Mouse (Mus musculus) heart, adult 2 months (tissue): Measurements from ENCODE around the gene Cd200. TPM values are rescaled to one million over a fixed set of nuclear protein-coding genes. Genes with fewer than 3 reads are reported as not detected.
A peak's percentile ranks its signal among the peaks of the same experiment; 100 is the strongest.

Experiments
- DNase-seq, 2 experiments: peaks; one replicate each; pipeline ENCODE4 v3.0.0; 2021
- H3K27ac ChIP-seq: fragments of 200-600 bp; 2 replicates; pipeline ENCODE4 v1.8.1; 2022
- H3K27me3 ChIP-seq: fragments of 200-500 bp; 2 replicates; pipeline ENCODE4 v1.6.1; 2012; ENCODE audit warnings: mild to moderate bottlenecking, low read length, inconsistent platforms, mixed read lengths; ENCODE audit not compliant: control insufficient read depth, insufficient read depth
- H3K36me3 ChIP-seq: fragments of 200-500 bp; 2 replicates; pipeline ENCODE4 v1.6.1; 2012; ENCODE audit warnings: low read length, inconsistent platforms; ENCODE audit not compliant: control insufficient read depth, insufficient read depth
- H3K4me1 ChIP-seq: fragments of 200-500 bp; 2 replicates; pipeline ENCODE4 v1.6.1; 2011; ENCODE audit warnings: low read length; ENCODE audit not compliant: control insufficient read depth, insufficient read depth
- H3K4me3 ChIP-seq: fragments of 200-600 bp; 2 replicates; pipeline ENCODE4 v1.8.1; 2022
- H3K79me2 ChIP-seq: fragments of 200-500 bp; replicated peaks from 2 replicates; pipeline ENCODE4 v1.6.1; 2012; ENCODE audit warnings: mild to moderate bottlenecking, inconsistent platforms, low read length, moderate library complexity, mixed read lengths; ENCODE audit not compliant: control insufficient read depth, insufficient read depth
- H3K9ac ChIP-seq: fragments of 200-500 bp; 2 replicates; pipeline ENCODE4 v1.6.1; 2012; ENCODE audit warnings: low read depth, mild to moderate bottlenecking, control low read depth, inconsistent platforms, low read length, mixed read lengths
- CTCF ChIP-seq: fragments of 200-600 bp; IDR thresholded peaks from 2 replicates; pipeline ENCODE4 v1.8.1; 2022; ENCODE audit warnings: antibody characterized with exemption, mild to moderate bottlenecking, moderate library complexity
- EP300 ChIP-seq: fragments of 200-500 bp; IDR thresholded peaks from 2 replicates; pipeline ENCODE4 v1.6.1; 2011; ENCODE audit warnings: low read depth, low read length, control low read depth; ENCODE audit not compliant: insufficient read depth
- POLR2A ChIP-seq: fragments of 200-500 bp; IDR thresholded peaks from 2 replicates; pipeline ENCODE4 v1.6.1; 2011; ENCODE audit warnings: mild to moderate bottlenecking, low read depth, low read length, control low read depth; ENCODE audit not compliant: insufficient read depth
- WGBS: fragments of 180-500 bp; shearing (Covaris S2); methylation state at CpG from one replicate; pipeline ENCODE4 v1.1.7; 2018; 5-methylcytosine and 5-hydroxymethylcytosine counted together
- intact Hi-C: fragments of 180-260 bp; cut with DNase I; formaldehyde crosslinking; loops from one replicate; pipeline ENCODE4 v1.15.1; 2025
- polyA plus RNA-seq: library from polyadenylated mRNA; depleted of rRNA; stranded (reverse); fragments of >200 nt; gene quantifications from 2 replicates; pipeline ENCODE4 v1.2.3, GENCODE M21; 2012
- total RNA-seq, 2 experiments: library from RNA; stranded (reverse); gene quantifications; 2 replicates each; pipeline ENCODE4 v1.2.3; 2021

The Cd200 gene
- total and polyA plus RNA-seq, 3 experiments = 63.6 to 90.0 (median 69.3) TPM

GRCm38 (mm10) chr16:45389041-45389440 is 19.8 kb downstream of the Cd200 start:
- Histone ChIP-seq H3K27me3 (no peaks in the 10 kb centered on the region), H3K9ac (no peak overlapping the region), H3K4me1 (no peaks in the 10 kb centered on the region; the same call in none of the 2 replicates), H3K79me2 (no peaks in the 10 kb centered on the region; the same call in 1 of the 2 replicates), H3K4me3 (no peak overlapping the region), H3K36me3 (peaks cover 74% of the 10 kb centered on the region), H3K27ac (no peak overlapping the region; the same call in 1 of the 2 replicates)
- DNase-seq = no peak
- WGBS = 62% methylated on average over 2 of the region's 2 CpGs
- intact Hi-C loops = no loop called here
- TF ChIP-seq CTCF (no peak), POLR2A (no peak), EP300 (no peak)

- H3K27ac ChIP-seq = no peak overlapping the region
- H3K9ac ChIP-seq = no peak overlapping the region
- DNase-seq = no peak
- peaks cover 43% of the 10 kb centered on the region for H3K36me3 ChIP-seq
- intact Hi-C loops = loop anchor here (2.0 kb wide), 1 partner anchor 13 kb away; no protein-coding TSS in a partner anchor
- no peak for TF ChIP-seq CTCF
- no peak for TF ChIP-seq EP300
- no peak for TF ChIP-seq POLR2A
- no peaks in the 10 kb centered on the region for H3K79me2 ChIP-seq
- 82% methylated on average over 3 of the region's 3 CpGs for WGBS
- H3K4me1 ChIP-seq = peaks cover 4% of the 10 kb centered on the region
- H3K27me3 ChIP-seq = no peaks in the 10 kb centered on the region
- no peak overlapping the region for H3K4me3 ChIP-seq
Measured at GRCm38 (mm10) chr16:45381811-45382210, 27.0 kb downstream of the Cd200 start.

GRCm38 (mm10) chr16:45378959-45379358 is 29.9 kb downstream of the Cd200 start:
- intact Hi-C loops = no loop called here
- Histone ChIP-seq H3K4me1 (peaks cover 9% of the 10 kb centered on the region), H3K9ac (no peak overlapping the region), H3K27me3 (no peaks in the 10 kb centered on the region), H3K27ac (peak overlapping the region; percentile 75), H3K79me2 (no peaks in the 10 kb centered on the region), H3K4me3 (no peak overlapping the region), H3K36me3 (peaks cover 38% of the 10 kb centered on the region)
- TF ChIP-seq EP300 = no peak
- TF ChIP-seq POLR2A = no peak
- TF ChIP-seq CTCF = no peak
- no peak for DNase-seq
- 39% methylated on average over 3 of the region's 3 CpGs for WGBS

- H3K4me3 ChIP-seq = no peak overlapping the region
- H3K79me2 ChIP-seq = no peaks in the 10 kb centered on the region
- WGBS = 71% methylated on average over 5 of the region's 5 CpGs
- H3K27ac ChIP-seq = peak overlapping the region; percentile 75
- H3K9ac ChIP-seq = no peak overlapping the region
- peaks cover 9% of the 10 kb centered on the region for H3K4me1 ChIP-seq
- intact Hi-C loops = no loop called here
- no peak for TF ChIP-seq CTCF
- no peak for TF ChIP-seq POLR2A
- TF ChIP-seq EP300 = no peak
- DNase-seq = no peak
- peaks cover 34% of the 10 kb centered on the region for H3K36me3 ChIP-seq
- no peaks in the 10 kb centered on the region for H3K27me3 ChIP-seq
Measured at GRCm38 (mm10) chr16:45378147-45378943, 30.5 kb downstream of the Cd200 start.

GRCm38 (mm10) chr16:45377332-45377731 is 31.5 kb downstream of the Cd200 start:
- Histone ChIP-seq H3K4me3 (no peak overlapping the region), H3K36me3 (peaks cover 25% of the 10 kb centered on the region), H3K27ac (peak overlapping the region; percentile 88), H3K4me1 (peaks cover 12% of the 10 kb centered on the region), H3K79me2 (no peaks in the 10 kb centered on the region), H3K27me3 (no peaks in the 10 kb centered on the region), H3K9ac (no peak overlapping the region)
- no peak for DNase-seq
- 59% methylated on average over 4 of the region's 4 CpGs for WGBS
- intact Hi-C loops = loop anchor here (2.0 kb wide), 1 partner anchor 29 kb away; no protein-coding TSS in a partner anchor
- TF ChIP-seq POLR2A = no peak
- no peak for TF ChIP-seq CTCF
- no peak for TF ChIP-seq EP300

- Histone ChIP-seq H3K4me1 (peaks cover 13% of the 10 kb centered on the region), H3K79me2 (no peaks in the 10 kb centered on the region), H3K4me3 (no peak overlapping the region), H3K27me3 (no peaks in the 10 kb centered on the region), H3K9ac (no peak overlapping the region), H3K27ac (peak overlapping the region; percentile 88), H3K36me3 (peaks cover 25% of the 10 kb centered on the region)
- intact Hi-C loops = loop anchor here (1.0 to 2.0 kb wide), 3 partner anchors 28 to 32 kb away; no protein-coding TSS in a partner anchor
- DNase-seq = no peak
- 20% methylated on average over 2 of the region's 2 CpGs for WGBS
- no peak for TF ChIP-seq POLR2A
- no peak for TF ChIP-seq CTCF
- TF ChIP-seq EP300 = no peak
Measured at GRCm38 (mm10) chr16:45376812-45377211, 32.0 kb downstream of the Cd200 start.
